Mouse (Mus musculus) CH12.LX (cell line): ENCODE measurements around the gene Eif2b5. TPM values are rescaled to one million over a fixed set of nuclear protein-coding genes. Genes with fewer than 3 reads are reported as not detected.
A peak's percentile ranks its signal among the peaks of the same experiment; 100 is the strongest.

Experiments used
- DNase-seq: peaks from one replicate; pipeline ENCODE4 v3.0.0-alpha.2; 2013; ENCODE audit errors: extremely low read depth
- H3K27ac ChIP-seq: 2 replicates; pipeline ENCODE4 v1.5.1; 2012; ENCODE audit warnings: low read depth, mild to moderate bottlenecking, control low read depth, moderate library complexity; ENCODE audit not compliant: insufficient read depth
- H3K27me3 ChIP-seq: replicated peaks from 2 replicates; pipeline ENCODE3; 2012; ENCODE audit warnings: inconsistent platforms
- H3K36me3 ChIP-seq, 2 experiments: replicated peaks in 1 of 2; 2 replicates each; pipeline versions ENCODE3 to v1.6.1; 2012; ENCODE audit warnings: inconsistent platforms in 1 of 2, low read length in 1 of 2, mild to moderate bottlenecking in 1 of 2, mixed read lengths in 1 of 2, moderate library complexity in 1 of 2; ENCODE audit not compliant: control insufficient read depth in 1 of 2, insufficient read depth in 1 of 2
- H3K4me1 ChIP-seq, 2 experiments: 2 replicates each; pipeline ENCODE4 v1.6.1; 2012; ENCODE audit warnings: inconsistent platforms in 1 of 2, moderate library complexity in 1 of 2; ENCODE audit not compliant: insufficient read depth in 2 of 2, control insufficient read depth in 1 of 2
- H3K4me2 ChIP-seq: 2 replicates; pipeline ENCODE4 v1.6.1; 2012; ENCODE audit warnings: low read depth, mild to moderate bottlenecking, control low read depth; ENCODE audit not compliant: poor library complexity, insufficient read depth, severe bottlenecking
- H3K4me3 ChIP-seq, 3 experiments: fragments of 150-350 bp in 1 of 3; sonication (generic) in 1 of 3; replicated peaks in 1 of 3; 2 replicates each; pipeline versions ENCODE3 to v1.5.1; 2011 to 2012; ENCODE audit warnings: low read depth in 2 of 3, low read length in 2 of 3, mild to moderate bottlenecking in 2 of 3, moderate library complexity in 2 of 3, control low read depth in 1 of 3, improper control_type of control experiment in 1 of 3, inconsistent platforms in 1 of 3, mixed read lengths in 1 of 3; ENCODE audit not compliant: poor library complexity in 1 of 3
- H3K79me2 ChIP-seq: replicated peaks from 2 replicates; pipeline ENCODE4 v1.6.1; 2012; ENCODE audit warnings: mild to moderate bottlenecking, moderate library complexity; ENCODE audit not compliant: control insufficient read depth, poor library complexity, insufficient read depth, severe bottlenecking; ENCODE audit errors: extremely low read depth
- H3K9ac ChIP-seq: 2 replicates; pipeline ENCODE4 v1.6.1; 2012; ENCODE audit warnings: low read depth, mild to moderate bottlenecking, control low read depth, moderate library complexity; ENCODE audit not compliant: insufficient read depth
- H3K9me3 ChIP-seq: replicated peaks from 2 replicates; pipeline ENCODE3; 2012; ENCODE audit warnings: low read length, inconsistent platforms, mixed read lengths
- CHD1 ChIP-seq: IDR thresholded peaks from 2 replicates; pipeline ENCODE4 v1.6.1; 2012; ENCODE audit warnings: low read depth, low read length, improper control_type of control experiment, inconsistent platforms
- CHD2 ChIP-seq: IDR thresholded peaks from 2 replicates; pipeline ENCODE4 v1.6.1; 2011; ENCODE audit warnings: low read length, improper control_type of control experiment
- E2F4 ChIP-seq: IDR thresholded peaks from 2 replicates; pipeline ENCODE4 v1.6.1; 2011; ENCODE audit warnings: low read depth, low read length, improper control_type of control experiment; ENCODE audit not compliant: insufficient replicate concordance
- ELF1 ChIP-seq: IDR thresholded peaks from 2 replicates; pipeline ENCODE4 v1.6.1; 2014; ENCODE audit warnings: low read depth, mild to moderate bottlenecking, inconsistent platforms, low read length, improper control_type of control experiment
- EP300 ChIP-seq: IDR thresholded peaks from 2 replicates; pipeline ENCODE4 v1.6.1; 2011; ENCODE audit warnings: low read length, improper control_type of control experiment
- GABPA ChIP-seq: IDR thresholded peaks from 2 replicates; pipeline ENCODE4 v1.6.1; 2012; ENCODE audit warnings: low read depth, low read length, improper control_type of control experiment, inconsistent platforms; ENCODE audit not compliant: insufficient replicate concordance
- JUN ChIP-seq: IDR thresholded peaks from 2 replicates; pipeline ENCODE4 v1.6.1; 2011; ENCODE audit warnings: low read depth, mild to moderate bottlenecking, low read length, improper control_type of control experiment, moderate library complexity; ENCODE audit not compliant: insufficient read depth
- JUND ChIP-seq: conservative IDR thresholded peaks from 2 replicates; pipeline ENCODE4 v1.6.1; 2011; ENCODE audit warnings: low read depth, low read length, improper control_type of control experiment
- KAT2A ChIP-seq: IDR thresholded peaks from 2 replicates; pipeline ENCODE4 v1.6.1; 2012; ENCODE audit warnings: low read length, improper control_type of control experiment, inconsistent platforms; ENCODE audit not compliant: insufficient replicate concordance
- MAFK ChIP-seq: IDR thresholded peaks from 2 replicates; pipeline ENCODE4 v1.6.1; 2011; ENCODE audit warnings: low read length, improper control_type of control experiment; ENCODE audit not compliant: insufficient replicate concordance
- MAX ChIP-seq: IDR thresholded peaks from 2 replicates; pipeline ENCODE4 v1.6.1; 2011; ENCODE audit warnings: low read length, improper control_type of control experiment
- MXI1 ChIP-seq: IDR thresholded peaks from 2 replicates; pipeline ENCODE4 v1.6.1; 2011; ENCODE audit warnings: mild to moderate bottlenecking, low read depth, low read length, improper control_type of control experiment
- NELFE ChIP-seq: IDR thresholded peaks from 2 replicates; pipeline ENCODE4 v1.6.1; 2011; ENCODE audit warnings: low read depth, low read length, improper control_type of control experiment
- NRF1 ChIP-seq: IDR thresholded peaks from 2 replicates; pipeline ENCODE4 v1.6.1; 2014; ENCODE audit warnings: low read depth, mild to moderate bottlenecking, inconsistent platforms, low read length, improper control_type of control experiment, moderate library complexity
- PAX5 ChIP-seq: IDR thresholded peaks from 2 replicates; pipeline ENCODE4 v1.6.1; 2012; ENCODE audit warnings: low read length, inconsistent platforms, mixed read lengths
- POLR2A ChIP-seq: IDR thresholded peaks from 2 replicates; pipeline ENCODE4 v1.6.1; 2011; ENCODE audit warnings: low read depth, mild to moderate bottlenecking, improper control_type of control experiment, low read length
- SIN3A ChIP-seq: IDR thresholded peaks from 2 replicates; pipeline ENCODE4 v1.6.1; 2012; ENCODE audit warnings: low read length, improper control_type of control experiment, inconsistent platforms
- TBP ChIP-seq: conservative IDR thresholded peaks from 2 replicates; pipeline ENCODE4 v1.6.1; 2011; ENCODE audit warnings: low read depth, low read length, improper control_type of control experiment
- TCF12 ChIP-seq: IDR thresholded peaks from 2 replicates; pipeline ENCODE4 v1.6.1; 2014; ENCODE audit warnings: low read depth, mild to moderate bottlenecking, inconsistent platforms, low read length, improper control_type of control experiment
- ZC3H11A ChIP-seq: IDR thresholded peaks from 2 replicates; pipeline ENCODE4 v1.6.1; 2012; ENCODE audit warnings: low read depth, mild to moderate bottlenecking, inconsistent platforms, low read length, improper control_type of control experiment
- ZKSCAN1 ChIP-seq: IDR thresholded peaks from 2 replicates; pipeline ENCODE4 v1.6.1; 2012; ENCODE audit warnings: low read depth, inconsistent platforms, low read length, improper control_type of control experiment, borderline replicate concordance
- ZMIZ1 ChIP-seq: IDR thresholded peaks from 2 replicates; pipeline ENCODE4 v1.6.1; 2012; ENCODE audit warnings: low read depth, mild to moderate bottlenecking, inconsistent platforms, low read length, improper control_type of control experiment
- ZNF384 ChIP-seq: IDR thresholded peaks from 2 replicates; pipeline ENCODE4 v1.6.1; 2012; ENCODE audit warnings: low read depth, low read length, improper control_type of control experiment, inconsistent platforms
- dilution Hi-C: fragments of 300-500 bp; cut with MboI; formaldehyde crosslinking; loops from 2 replicates; pipeline ENCODE4 v1.14.3; 2020; ENCODE audit warnings: low sequenced_read_pairs; ENCODE audit not compliant: extremely low pct_unique_long_range_greater_than_20kb, extremely low pct_ligation_motif_present
- in situ Hi-C: fragments of 300-500 bp; cut with MboI; formaldehyde crosslinking; loops from 3 replicates; pipeline ENCODE4 v1.14.3; 2019; ENCODE audit warnings: low sequenced_read_pairs, low pct_ligation_motif_present, low pct_unique_long_range_greater_than_20kb, mixed read lengths
- polyA plus RNA-seq: library from polyadenylated mRNA; unstranded; fragments of >175 nt; gene quantifications from 2 replicates; pipeline ENCODE4 v1.2.1, GENCODE M21; 2012; ENCODE audit warnings: low read depth; ENCODE audit not compliant: insufficient read length
- total RNA-seq, 2 experiments: library from RNA; depleted of rRNA; stranded (reverse); fragments of 300-350 nt in 1 of 2; fragments of >200 nt in 1 of 2; gene quantifications; 2 replicates each; pipeline ENCODE4 v1.2.3; 2012 to 2014

Eif2b5 gene
- total and polyA plus RNA-seq, 3 experiments = 139 to 183 (median 179) TPM

DNA sequence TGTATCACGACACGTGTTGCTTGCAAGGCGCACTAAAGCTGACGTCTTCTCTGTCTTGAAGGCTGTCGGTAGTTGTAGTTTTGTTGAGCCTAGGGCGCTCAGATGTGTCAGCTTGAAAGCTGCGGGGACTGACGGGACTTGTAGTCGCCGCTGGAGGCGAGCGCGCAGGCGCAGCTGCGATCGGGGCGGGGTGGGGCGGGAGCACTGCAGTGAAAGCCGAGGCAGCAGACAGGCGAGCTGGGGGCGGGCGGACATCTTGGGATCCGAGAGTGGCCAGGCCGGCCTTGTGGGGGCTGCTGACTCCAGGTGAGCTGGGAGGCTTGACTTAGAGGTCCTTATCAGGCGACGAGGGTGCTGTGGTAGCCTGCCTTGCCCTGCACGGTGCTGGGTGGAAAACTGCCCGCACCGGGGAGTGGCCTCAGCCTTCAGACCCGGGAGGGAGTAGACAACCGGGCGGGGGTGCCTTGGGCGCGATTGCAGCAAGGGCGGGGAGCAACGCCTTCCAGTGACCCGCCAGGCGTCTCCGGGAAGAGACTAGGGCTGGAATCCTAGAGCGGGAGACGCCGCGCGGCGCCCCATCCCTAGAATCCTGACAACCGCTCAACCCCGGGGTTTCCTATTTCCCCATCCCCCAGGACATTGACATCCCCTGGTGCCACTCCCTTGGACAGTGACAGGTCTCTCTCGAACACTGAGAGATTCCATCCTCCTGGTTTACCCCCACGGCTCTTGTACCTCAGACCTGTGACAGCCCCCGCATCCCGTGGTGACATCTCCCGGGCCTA lies 36.9 kb downstream of the Eif2b5 start, which contains the start of gene Ap2m1 (continued):
- TF ChIP-seq ZMIZ1 (peak; percentile 90), KAT2A (peak; percentile 100), CHD2 (peak; percentile 95), NRF1 (peak; percentile 92), TBP (0 out of 2 replicates have a peak, but pooled peaks have one; percentile 68), SIN3A (peak; percentile 100), E2F4 (0 out of 2 replicates have a peak, but pooled peaks have one; percentile 78), PAX5 (no peak), ZKSCAN1 (no peak), GABPA (peak; percentile 99), JUN (peak; percentile 80), TCF12 (peak; percentile 77), MAFK (peak; percentile 75; the same call in 1 of the 2 replicates), MXI1 (peak; percentile 98), POLR2A (peak; percentile 90), MAX (peak; percentile 99), NELFE (peak; percentile 87), ZC3H11A (no peak), CHD1 (no peak)

DNA sequence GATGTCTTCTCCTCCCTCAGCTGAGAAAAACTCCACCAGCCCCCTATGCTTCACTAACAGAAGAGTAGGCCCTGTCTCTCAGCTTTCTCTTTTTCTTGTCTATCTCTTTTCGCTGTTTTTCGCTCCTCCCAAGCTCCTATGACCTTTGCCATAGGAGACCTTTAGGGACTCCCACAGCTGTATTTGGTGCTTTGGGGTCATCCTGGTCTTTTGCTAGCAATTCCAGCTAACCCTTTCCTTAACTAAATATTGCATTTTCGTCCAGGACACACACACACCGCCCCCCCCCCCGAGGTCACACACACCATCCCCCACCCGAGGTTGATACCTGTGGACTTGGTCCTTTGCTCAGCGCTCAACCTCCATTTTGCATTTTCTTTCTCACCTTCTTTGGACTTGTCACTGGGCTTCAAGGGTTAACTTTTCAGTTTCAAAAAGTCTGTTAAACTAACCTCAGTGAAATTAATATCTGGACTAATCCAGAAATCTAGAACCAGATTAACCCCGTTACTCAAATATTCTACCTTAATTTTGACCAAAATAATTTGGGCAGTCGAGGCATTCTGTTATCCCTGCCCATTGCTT lies 37.6 kb downstream of the Eif2b5 start:
- dilution Hi-C loops = no loop called here
- Histone ChIP-seq H3K9ac (peak overlapping the region; percentile 93), H3K36me3 (peaks cover 40 to 58% of the 10 kb centered on the region in 2 experiments), H3K9me3 (no peaks in the 10 kb centered on the region), H3K27me3 (no peaks in the 10 kb centered on the region), H3K4me1 (peaks cover 6 to 34% of the 10 kb centered on the region in 2 experiments), H3K79me2 (peaks cover 36% of the 10 kb centered on the region), H3K4me3 (peak overlapping the region; percentile 60 to 89 (median 64)), H3K4me2 (peak overlapping the region; percentile 68), H3K27ac (peak overlapping the region; percentile 7; the same call in 1 of the 2 replicates)
- no peak for TF ChIP-seq CHD1
- no peak for TF ChIP-seq EP300
- no peak for TF ChIP-seq MAX
- no peak for TF ChIP-seq ELF1
- TF ChIP-seq ZNF384 = no peak
- TF ChIP-seq E2F4 = no peak
- TF ChIP-seq JUN = no peak
- no peak for TF ChIP-seq JUND
- no peak for TF ChIP-seq MXI1
- no peak for TF ChIP-seq ZC3H11A
- in situ Hi-C loops = no loop called here
- peak; percentile 22 for DNase-seq
